Mouse (Mus musculus): Measurements from ENCODE around the gene Olfr1082. TPM values are rescaled to one million over a fixed set of nuclear protein-coding genes. Genes with fewer than 3 reads are reported as not detected.

Gene Olfr1082
- polyA plus RNA-seq (2012; rRNA removed) = not detected in 2 replicates

DNA sequence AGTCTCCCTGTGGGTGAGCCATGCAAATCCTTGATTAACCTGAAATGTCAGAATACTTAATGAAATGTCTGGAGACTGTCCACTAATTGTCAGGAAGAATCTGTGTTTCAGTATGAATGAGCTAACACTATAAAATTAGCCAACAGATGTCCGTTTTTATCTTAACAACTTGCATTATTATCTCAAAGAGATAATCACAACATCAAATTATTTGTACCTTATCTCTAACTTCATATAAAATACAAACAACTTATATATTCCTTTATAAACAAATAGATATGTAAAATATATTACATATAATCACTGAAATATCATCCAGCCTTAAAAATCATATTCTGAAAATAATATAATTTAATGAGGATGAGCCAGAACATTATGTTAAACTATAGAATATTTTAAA is at the start of gene Olfr1082:
Gene Olfr1082 (minus strand): TSS at position 101 of the 400 bp plus-strand sequence.

GRCm38 (mm10) chr2:86639625-86640024 is 40.9 kb upstream of the Olfr1082 start, which contains the start of gene Olfr1084:
Olfr1084 (minus strand) TSS chr2:86639725.

DNA sequence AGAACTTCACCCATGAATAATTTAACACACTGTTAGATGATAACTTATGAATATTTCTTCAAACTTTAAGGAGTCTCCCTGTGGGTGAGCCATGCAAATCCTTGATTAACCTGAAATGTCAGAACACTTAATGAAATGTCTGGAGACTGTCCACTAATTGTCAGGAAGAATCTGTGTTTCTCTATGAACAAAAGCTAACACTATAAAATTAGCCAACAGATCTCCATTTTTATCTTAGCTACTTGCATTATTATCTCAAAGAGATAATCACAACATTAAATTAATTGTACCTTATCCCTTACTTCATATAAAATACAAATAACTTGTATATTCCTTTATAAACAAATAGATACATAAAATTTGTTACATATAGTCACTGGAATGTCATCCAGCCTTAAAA is 40.6 kb downstream of the Olfr1082 start, which contains the start of gene Olfr1080:
Gene Olfr1080 (minus strand): TSS at position 101 of the 400 bp plus-strand sequence.

Other genes starting within 250 kb of the Olfr1082 start
- gene Olfr1055, start 248.7 kb downstream of the Olfr1082 start, polyA plus RNA-seq (2012; rRNA removed) = not detected in 2 replicates
- not detected in 2 replicates for gene Olfr1056, start 236.5 kb downstream of the Olfr1082 start, polyA plus RNA-seq (2012; rRNA removed)
- gene Olfr1057, start 220.6 kb downstream of the Olfr1082 start, polyA plus RNA-seq (2012; rRNA removed) = not detected in 2 replicates
- gene Olfr1058, start 210.4 kb downstream of the Olfr1082 start, polyA plus RNA-seq (2012; rRNA removed) = not detected in 2 replicates
- not detected in 2 replicates for gene Olfr1061, start 184.9 kb downstream of the Olfr1082 start, polyA plus RNA-seq (2012; rRNA removed)
- not detected in 2 replicates for gene Olfr1062, start 172.2 kb downstream of the Olfr1082 start, polyA plus RNA-seq (2012; rRNA removed)
- not detected in 2 replicates for gene Olfr1065, start 148.4 kb downstream of the Olfr1082 start, polyA plus RNA-seq (2012; rRNA removed)
- not detected in 2 replicates for gene Olfr1066, start 142.7 kb downstream of the Olfr1082 start, polyA plus RNA-seq (2012; rRNA removed)
- not detected in 2 replicates for gene Olfr228, start 111.6 kb downstream of the Olfr1082 start, polyA plus RNA-seq (2012; rRNA removed)
- not detected in 2 replicates for gene Olfr1076, start 90.5 kb downstream of the Olfr1082 start, polyA plus RNA-seq (2012; rRNA removed)
- not detected in 2 replicates for gene Olfr1079, start 56.5 kb downstream of the Olfr1082 start, polyA plus RNA-seq (2012; rRNA removed)
- not detected in 2 replicates for gene Olfr1080, start 40.7 kb downstream of the Olfr1082 start, polyA plus RNA-seq (2012; rRNA removed)
- gene Olfr1084, start 40.8 kb upstream of the Olfr1082 start, polyA plus RNA-seq (2012; rRNA removed) = not detected in 2 replicates
- not detected in 2 replicates for gene Olfr1085, start 63.1 kb upstream of the Olfr1082 start, polyA plus RNA-seq (2012; rRNA removed)
- gene Olfr1086, start 81.1 kb upstream of the Olfr1082 start, polyA plus RNA-seq (2012; rRNA removed) = not detected in 2 replicates
- not detected in 2 replicates for gene Olfr1087, start 99.4 kb upstream of the Olfr1082 start, polyA plus RNA-seq (2012; rRNA removed)
- gene Olfr1089, start 134.7 kb upstream of the Olfr1082 start, polyA plus RNA-seq (2012; rRNA removed) = not detected in 2 replicates
- not detected in 2 replicates for gene Olfr1090, start 160.0 kb upstream of the Olfr1082 start, polyA plus RNA-seq (2012; rRNA removed)
- not detected in 2 replicates for gene Olfr1093, start 183.5 kb upstream of the Olfr1082 start, polyA plus RNA-seq (2012; rRNA removed)
- gene Olfr141, start 211.1 kb upstream of the Olfr1082 start, polyA plus RNA-seq (2012; rRNA removed) = not detected in 2 replicates
- not detected in 2 replicates for gene Olfr1094, start 225.7 kb upstream of the Olfr1082 start, polyA plus RNA-seq (2012; rRNA removed)